Mouse (Mus musculus): ENCODE measurements at regions not wholly inside any gene's neighbourhood (a gene's known extent, or its start where the extent isn't known, plus 50 kb on each side); places are given as distances from the start of the nearest gene placed in this dataset.
A peak's percentile ranks its signal among the peaks of the same experiment; 100 is the strongest.

- no peak for TF ChIP-seq POLR2A (IDR thresholded peaks at IDR 0.05; ENCODE audit: borderline replicate concordance, extremely low read depth, insufficient read depth, insufficient read length)
- H3K4me3 ChIP-seq (replicated peaks; ENCODE audit: low read length) = no peak overlapping the region
- H3K36me3 ChIP-seq (ENCODE audit: control insufficient read depth, insufficient read depth, low read length) = no peaks in the 10 kb centered on the region
- ATAC-seq (ENCODE audit: low FRiP score, low read depth) (no peak), DNase-seq (ENCODE audit: low spot score) (no peak)
- no peak overlapping the region for H3K27ac ChIP-seq (replicated peaks; ENCODE audit: low read depth, low read length)
- WGBS = 59% methylated on average over 1 of the region's 1 CpGs
- no peaks in the 10 kb centered on the region for H3K27me3 ChIP-seq (ENCODE audit: control insufficient read depth, insufficient read depth, low read length)
- no peaks in the 10 kb centered on the region for H3K9me3 ChIP-seq (ENCODE audit: control insufficient read depth, low read length)
- H3K9ac ChIP-seq (ENCODE audit: low read depth, low read length, severe bottlenecking) = no peak overlapping the region
- no peak overlapping the region for H3K4me2 ChIP-seq (replicated peaks; ENCODE audit: low read depth, low read length, severe bottlenecking)
- H3K4me1 ChIP-seq (ENCODE audit: control insufficient read depth, insufficient read depth, low read length) = no peaks in the 10 kb centered on the region
Observed at GRCm38 (mm10) chr4:96895223-96895622, 110.2 kb upstream of the Gm12695 start.

DNA sequence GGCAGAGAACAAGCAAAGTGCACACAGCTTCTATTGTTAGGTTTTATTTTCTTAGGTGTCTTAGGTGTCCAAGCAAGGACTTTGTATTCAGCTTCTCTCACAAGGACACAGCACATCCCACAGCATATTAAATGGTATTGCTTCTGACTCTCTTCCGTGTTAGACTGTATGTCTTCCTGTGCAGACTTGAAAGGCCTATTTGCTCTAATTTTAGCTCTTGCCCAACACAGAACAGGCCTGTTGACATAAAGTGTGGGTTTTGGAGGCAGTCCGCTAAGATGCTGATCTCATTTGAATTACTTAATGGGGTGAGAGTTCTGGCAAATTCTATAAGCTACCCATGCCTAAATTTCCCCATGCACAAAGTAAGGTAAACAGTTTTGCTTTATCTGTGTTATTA lies 96.1 kb upstream of the Gm12695 start:
- no peak for DNase-seq (ENCODE audit: low spot score)
- no peaks in the 10 kb centered on the region for H3K4me1 ChIP-seq (ENCODE audit: control insufficient read depth, insufficient read depth, low read length)
- H3K9ac ChIP-seq (ENCODE audit: low read depth, low read length, severe bottlenecking) = no peak overlapping the region
- no peak overlapping the region for H3K4me2 ChIP-seq (replicated peaks; ENCODE audit: low read depth, low read length, severe bottlenecking)
- no peak for TF ChIP-seq POLR2A (IDR thresholded peaks at IDR 0.05; ENCODE audit: borderline replicate concordance, extremely low read depth, insufficient read depth, insufficient read length)
- H3K9me3 ChIP-seq (ENCODE audit: control insufficient read depth, low read length) = no peaks in the 10 kb centered on the region
- WGBS = 65% methylated on average over 2 of the region's 2 CpGs
- H3K27ac ChIP-seq (replicated peaks; ENCODE audit: low read depth, low read length) = no peak overlapping the region
- no peaks in the 10 kb centered on the region for H3K27me3 ChIP-seq (ENCODE audit: control insufficient read depth, insufficient read depth, low read length)
- no peak overlapping the region for H3K4me3 ChIP-seq (replicated peaks; ENCODE audit: low read length)
- no peaks in the 10 kb centered on the region for H3K36me3 ChIP-seq (ENCODE audit: control insufficient read depth, insufficient read depth, low read length)
- ATAC-seq (ENCODE audit: low FRiP score, low read depth) = no peak

- WGBS = 64% methylated on average over 1 of the region's 1 CpGs
Observed at GRCm38 (mm10) chr4:96878016-96878415, 93.0 kb upstream of the Gm12695 start.

GRCm38 (mm10) chr4:96874644-96875043 lies 89.7 kb upstream of the Gm12695 start:
- Histone ChIP-seq H3K4me2 (replicated peaks; ENCODE audit: low read depth, low read length, severe bottlenecking) (no peak overlapping the region), H3K9ac (ENCODE audit: low read depth, low read length, severe bottlenecking) (no peak overlapping the region), H3K4me3 (replicated peaks; ENCODE audit: low read length) (no peak overlapping the region), H3K27ac (replicated peaks; ENCODE audit: low read depth, low read length) (no peak overlapping the region), H3K9me3 (ENCODE audit: control insufficient read depth, low read length) (no peaks in the 10 kb centered on the region), H3K27me3 (ENCODE audit: control insufficient read depth, insufficient read depth, low read length) (no peaks in the 10 kb centered on the region), H3K4me1 (ENCODE audit: control insufficient read depth, insufficient read depth, low read length) (no peaks in the 10 kb centered on the region), H3K36me3 (ENCODE audit: control insufficient read depth, insufficient read depth, low read length) (no peaks in the 10 kb centered on the region)
- TF ChIP-seq POLR2A (IDR thresholded peaks at IDR 0.05; ENCODE audit: borderline replicate concordance, extremely low read depth, insufficient read depth, insufficient read length) = no peak
- ATAC-seq (ENCODE audit: low FRiP score, low read depth) (no peak), DNase-seq (ENCODE audit: low spot score) (no peak)

More at GRCm38 (mm10) chr4:96878016-96878415, 93.0 kb upstream of the Gm12695 start:
- Histone ChIP-seq H3K36me3 (ENCODE audit: control insufficient read depth, insufficient read depth, low read length) (no peaks in the 10 kb centered on the region), H3K27ac (replicated peaks; ENCODE audit: low read depth, low read length) (no peak overlapping the region), H3K27me3 (ENCODE audit: control insufficient read depth, insufficient read depth, low read length) (no peaks in the 10 kb centered on the region), H3K4me2 (replicated peaks; ENCODE audit: low read depth, low read length, severe bottlenecking) (no peak overlapping the region), H3K4me3 (replicated peaks; ENCODE audit: low read length) (no peak overlapping the region), H3K9me3 (ENCODE audit: control insufficient read depth, low read length) (no peaks in the 10 kb centered on the region), H3K9ac (ENCODE audit: low read depth, low read length, severe bottlenecking) (no peak overlapping the region), H3K4me1 (ENCODE audit: control insufficient read depth, insufficient read depth, low read length) (no peaks in the 10 kb centered on the region)
- peak; percentile 38 for DNase-seq (ENCODE audit: low spot score)
- no peak for ATAC-seq (ENCODE audit: low FRiP score, low read depth)
- TF ChIP-seq POLR2A (IDR thresholded peaks at IDR 0.05; ENCODE audit: borderline replicate concordance, extremely low read depth, insufficient read depth, insufficient read length) = no peak

DNA sequence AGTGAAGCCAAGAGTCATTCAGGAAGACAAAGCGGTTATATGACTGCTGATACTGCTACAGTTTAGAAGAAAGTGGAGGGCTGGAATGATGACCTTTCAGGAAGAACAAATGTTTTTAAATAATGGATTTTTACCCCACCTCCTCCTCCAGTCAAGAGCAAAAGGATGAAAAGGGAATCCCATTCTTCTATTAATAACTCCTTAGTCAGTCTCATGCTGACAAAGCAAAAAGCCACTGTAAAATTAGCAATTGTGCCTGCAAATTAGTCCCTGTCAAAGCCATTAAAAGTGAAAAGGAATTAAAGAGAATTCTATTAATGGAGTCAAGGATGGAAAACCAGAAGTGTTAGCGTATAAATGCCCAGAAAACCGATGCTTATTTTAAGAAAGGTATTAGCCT lies 60.2 kb upstream of the Gm12695 start:
- Histone ChIP-seq H3K9me3 (ENCODE audit: control insufficient read depth, low read length) (no peaks in the 10 kb centered on the region), H3K4me2 (replicated peaks; ENCODE audit: low read depth, low read length, severe bottlenecking) (no peak overlapping the region), H3K9ac (ENCODE audit: low read depth, low read length, severe bottlenecking) (no peak overlapping the region), H3K4me1 (ENCODE audit: control insufficient read depth, insufficient read depth, low read length) (no peaks in the 10 kb centered on the region), H3K4me3 (replicated peaks; ENCODE audit: low read length) (no peak overlapping the region), H3K27me3 (ENCODE audit: control insufficient read depth, insufficient read depth, low read length) (no peaks in the 10 kb centered on the region), H3K36me3 (ENCODE audit: control insufficient read depth, insufficient read depth, low read length) (no peaks in the 10 kb centered on the region), H3K27ac (replicated peaks; ENCODE audit: low read depth, low read length) (no peak overlapping the region)
- no peak for DNase-seq (ENCODE audit: low spot score)
- ATAC-seq (ENCODE audit: low FRiP score, low read depth) = no peak
- no peak for TF ChIP-seq POLR2A (IDR thresholded peaks at IDR 0.05; ENCODE audit: borderline replicate concordance, extremely low read depth, insufficient read depth, insufficient read length)
- 55% methylated on average over 3 of the region's 3 CpGs for WGBS
